Mouse (Mus musculus) embryonic facial prominence, embryonic 12.5 days (tissue): ENCODE measurements at regions not wholly inside any gene's neighbourhood (a gene's known extent, or its start where the extent isn't known, plus 50 kb on each side); places are given as distances from the start of the nearest gene placed in this dataset.

ENCODE experiments used
- ATAC-seq: fragments of 200-750 bp; cut with Nextera tagmentation; 2 replicates; pipeline ENCODE4 v1.8.0; 2017; ENCODE audit not compliant: insufficient number of reproducible peaks, insufficient read depth, low FRiP score, low TSS enrichment
- H3K27ac ChIP-seq: fragments of 300-500 bp; sonication (generic); 2 replicates; pipeline ENCODE4 v1.5.1; 2016; ENCODE audit warnings: mild to moderate bottlenecking
- H3K27me3 ChIP-seq: fragments of 300-500 bp; sonication (generic); 2 replicates; pipeline ENCODE4 v1.6.1; 2016; ENCODE audit warnings: mild to moderate bottlenecking, moderate library complexity
- H3K36me3 ChIP-seq: fragments of 300-500 bp; sonication (generic); 2 replicates; pipeline ENCODE4 v1.6.1; 2016; ENCODE audit warnings: mild to moderate bottlenecking
- H3K4me1 ChIP-seq: fragments of 300-500 bp; sonication (generic); 2 replicates; pipeline ENCODE4 v1.6.1; 2016
- H3K4me2 ChIP-seq: fragments of 300-500 bp; sonication (generic); replicated peaks from 2 replicates; pipeline ENCODE4 v1.6.1; 2016; ENCODE audit warnings: mild to moderate bottlenecking, moderate library complexity
- H3K4me3 ChIP-seq: fragments of 300-500 bp; sonication (generic); 2 replicates; pipeline ENCODE4 v1.5.1; 2016; ENCODE audit warnings: mild to moderate bottlenecking
- H3K9ac ChIP-seq: fragments of 300-500 bp; sonication (generic); 2 replicates; pipeline ENCODE4 v1.6.1; 2016; ENCODE audit warnings: mild to moderate bottlenecking, moderate library complexity
- H3K9me3 ChIP-seq: fragments of 300-500 bp; sonication (generic); 2 replicates; pipeline ENCODE4 v1.6.1; 2016; ENCODE audit warnings: mild to moderate bottlenecking, moderate library complexity
- WGBS: fragments of 180-500 bp; shearing (Covaris S2); methylation state at CpG from one replicate; pipeline ENCODE4 v1.1.7; 2016; 5-methylcytosine and 5-hydroxymethylcytosine counted together

- Histone ChIP-seq H3K4me3 (no peak overlapping the region), H3K9me3 (no peaks in the 10 kb centered on the region), H3K4me2 (no peak overlapping the region), H3K27ac (no peak overlapping the region), H3K4me1 (peaks cover 7% of the 10 kb centered on the region), H3K36me3 (no peaks in the 10 kb centered on the region), H3K9ac (no peak overlapping the region), H3K27me3 (0 out of 2 replicates have a peak, but pooled peaks cover 2% of the 10 kb centered on the region)
- no peak for ATAC-seq
- WGBS: 78% methylated on average over 7 of the region's 7 CpGs
Observed at GRCm38 (mm10) chr6:135433753-135434152, 71.4 kb downstream of the Emp1 start.

GRCm38 (mm10) chr6:135436315-135436714 lies 74.0 kb downstream of the Emp1 start:
- ATAC-seq: no peak

GRCm38 (mm10) chr6:135438271-135438670 lies 75.9 kb downstream of the Emp1 start:
- Histone ChIP-seq H3K4me1 (peaks cover 6% of the 10 kb centered on the region), H3K27ac (no peak overlapping the region), H3K4me2 (no peak overlapping the region), H3K36me3 (no peaks in the 10 kb centered on the region), H3K27me3 (0 out of 2 replicates have a peak, but pooled peaks cover 7% of the 10 kb centered on the region), H3K9ac (no peak overlapping the region), H3K9me3 (no peaks in the 10 kb centered on the region), H3K4me3 (no peak overlapping the region)
- no peak for ATAC-seq
- 92% methylated on average over 3 of the region's 3 CpGs for WGBS

More at GRCm38 (mm10) chr6:135436315-135436714, 74.0 kb downstream of the Emp1 start:
- Histone ChIP-seq H3K27ac (no peak overlapping the region), H3K4me3 (no peak overlapping the region), H3K36me3 (no peaks in the 10 kb centered on the region), H3K9ac (no peak overlapping the region), H3K4me2 (no peak overlapping the region), H3K27me3 (0 out of 2 replicates have a peak, but pooled peaks cover 2% of the 10 kb centered on the region), H3K9me3 (no peaks in the 10 kb centered on the region), H3K4me1 (peaks cover 2% of the 10 kb centered on the region)
- 79% methylated on average over 4 of the region's 4 CpGs for WGBS

GRCm38 (mm10) chr6:135441126-135441871 lies 79.0 kb downstream of the Emp1 start:
- Histone ChIP-seq H3K4me1 (peaks cover 12% of the 10 kb centered on the region), H3K36me3 (no peaks in the 10 kb centered on the region), H3K9me3 (no peaks in the 10 kb centered on the region), H3K27ac (no peak overlapping the region), H3K4me2 (no peak overlapping the region), H3K27me3 (0 out of 2 replicates have a peak, but pooled peaks cover 7% of the 10 kb centered on the region), H3K4me3 (no peak overlapping the region), H3K9ac (no peak overlapping the region)
- no peak for ATAC-seq
- WGBS: 67% methylated on average over 11 of the region's 11 CpGs

- Histone ChIP-seq H3K4me1 (peaks cover 12% of the 10 kb centered on the region), H3K4me3 (no peak overlapping the region), H3K36me3 (no peaks in the 10 kb centered on the region), H3K9me3 (no peaks in the 10 kb centered on the region), H3K27me3 (0 out of 2 replicates have a peak, but pooled peaks cover 7% of the 10 kb centered on the region), H3K27ac (no peak overlapping the region), H3K4me2 (peak overlapping the region; percentile 26), H3K9ac (no peak overlapping the region)
- WGBS: 4% methylated on average over 11 of the region's 11 CpGs
- ATAC-seq: peak; percentile 88
Observed at GRCm38 (mm10) chr6:135444661-135445060, 82.3 kb downstream of the Emp1 start.

- peak overlapping the region; percentile 26 for H3K4me2 ChIP-seq
- no peak overlapping the region for H3K27ac ChIP-seq
- no peak overlapping the region for H3K9ac ChIP-seq
- no peak overlapping the region for H3K4me3 ChIP-seq
- WGBS: 36% methylated on average over 8 of the region's 8 CpGs
- 0 out of 2 replicates have a peak, but pooled peaks cover 7% of the 10 kb centered on the region for H3K27me3 ChIP-seq
- H3K36me3 ChIP-seq: no peaks in the 10 kb centered on the region
- peaks cover 12% of the 10 kb centered on the region for H3K4me1 ChIP-seq
- no peak for ATAC-seq
- H3K9me3 ChIP-seq: no peaks in the 10 kb centered on the region
Observed at GRCm38 (mm10) chr6:135445070-135445469, 82.7 kb downstream of the Emp1 start.

- Histone ChIP-seq H3K27me3 (peaks cover 3% of the 10 kb centered on the region; the same call in 1 of the 2 replicates), H3K4me3 (no peak overlapping the region), H3K36me3 (no peaks in the 10 kb centered on the region), H3K4me1 (peaks cover 7% of the 10 kb centered on the region), H3K27ac (no peak overlapping the region), H3K9me3 (no peaks in the 10 kb centered on the region), H3K9ac (no peak overlapping the region), H3K4me2 (no peak overlapping the region)
- no peak for ATAC-seq
- WGBS: 73% methylated on average over 2 of the region's 2 CpGs
Observed at GRCm38 (mm10) chr6:135447801-135448200, 85.5 kb downstream of the Emp1 start.

- Histone ChIP-seq H3K27ac (no peak overlapping the region), H3K9ac (no peak overlapping the region), H3K4me1 (peaks cover 7% of the 10 kb centered on the region), H3K27me3 (no peaks in the 10 kb centered on the region; the same call in 1 of the 2 replicates), H3K4me2 (no peak overlapping the region), H3K4me3 (no peak overlapping the region), H3K9me3 (no peaks in the 10 kb centered on the region), H3K36me3 (no peaks in the 10 kb centered on the region)
- no peak for ATAC-seq
- 74% methylated on average over 5 of the region's 5 CpGs for WGBS
Observed at GRCm38 (mm10) chr6:135449228-135449627, 86.9 kb downstream of the Emp1 start.

GRCm38 (mm10) chr6:135450573-135450972 lies 88.2 kb downstream of the Emp1 start:
- Histone ChIP-seq H3K4me2 (no peak overlapping the region), H3K4me1 (no peaks in the 10 kb centered on the region), H3K4me3 (no peak overlapping the region), H3K27ac (no peak overlapping the region), H3K36me3 (no peaks in the 10 kb centered on the region), H3K9ac (no peak overlapping the region), H3K27me3 (no peaks in the 10 kb centered on the region; the same call in 1 of the 2 replicates), H3K9me3 (no peaks in the 10 kb centered on the region)
- 82% methylated on average over 7 of the region's 7 CpGs for WGBS
- no peak for ATAC-seq

GRCm38 (mm10) chr6:135451165-135451797 lies 88.9 kb downstream of the Emp1 start:
- 93% methylated on average over 8 of the region's 8 CpGs for WGBS
- H3K9ac ChIP-seq: no peak overlapping the region
- H3K4me3 ChIP-seq: no peak overlapping the region
- no peaks in the 10 kb centered on the region for H3K36me3 ChIP-seq
- ATAC-seq: no peak
- no peaks in the 10 kb centered on the region for H3K4me1 ChIP-seq
- no peak overlapping the region for H3K27ac ChIP-seq
- H3K9me3 ChIP-seq: no peaks in the 10 kb centered on the region
- H3K27me3 ChIP-seq: no peaks in the 10 kb centered on the region; the same call in 1 of the 2 replicates
- no peak overlapping the region for H3K4me2 ChIP-seq

GRCm38 (mm10) chr6:135453041-135453440 lies 90.7 kb downstream of the Emp1 start:
- Histone ChIP-seq H3K27ac (no peak overlapping the region), H3K4me1 (no peaks in the 10 kb centered on the region), H3K4me3 (no peak overlapping the region), H3K36me3 (no peaks in the 10 kb centered on the region), H3K27me3 (no peaks in the 10 kb centered on the region; the same call in 1 of the 2 replicates), H3K4me2 (no peak overlapping the region), H3K9ac (no peak overlapping the region), H3K9me3 (no peaks in the 10 kb centered on the region)
- WGBS: 94% methylated on average over 3 of the region's 3 CpGs
- ATAC-seq: no peak

GRCm38 (mm10) chr6:135472495-135472894 lies 110.2 kb downstream of the Emp1 start:
- Histone ChIP-seq H3K4me1 (no peaks in the 10 kb centered on the region), H3K36me3 (no peaks in the 10 kb centered on the region), H3K27me3 (no peaks in the 10 kb centered on the region), H3K4me3 (no peak overlapping the region), H3K4me2 (no peak overlapping the region), H3K9me3 (no peaks in the 10 kb centered on the region), H3K27ac (no peak overlapping the region), H3K9ac (no peak overlapping the region)
- no peak for ATAC-seq
- WGBS: 40% methylated on average over 6 of the region's 6 CpGs
